Mouse (Mus musculus): ENCODE data around the gene Secisbp2l. TPM values are rescaled to one million over a fixed set of nuclear protein-coding genes. Genes with fewer than 3 reads are reported as not detected.

Secisbp2l gene
- polyA plus RNA-seq, 1 experiment from 2014 or later: 4.5 TPM

- Histone ChIP-seq H3K27ac (replicated peaks) (no peak overlapping the region), H3K9ac (no peak overlapping the region), H3K27me3 (no peaks in the 10 kb centered on the region), H3K4me2 (no peak overlapping the region), H3K4me3 (replicated peaks) (no peak overlapping the region), H3K9me3 (replicated peaks) (no peaks in the 10 kb centered on the region), H3K36me3 (replicated peaks) (no peaks in the 10 kb centered on the region), H3K4me1 (replicated peaks) (no peaks in the 10 kb centered on the region)
- ATAC-seq (ENCODE audit: insufficient read depth): no peak
These were observed 15.2 kb upstream of the Secisbp2l start for GRCm38 (mm10) chr2:125797872-125798271.

- Histone ChIP-seq H3K4me2 (no peak overlapping the region), H3K27me3 (no peaks in the 10 kb centered on the region; the same call in 1 of the 2 replicates), H3K27ac (replicated peaks) (no peak overlapping the region), H3K36me3 (replicated peaks) (no peaks in the 10 kb centered on the region), H3K4me1 (replicated peaks) (peaks cover 6% of the 10 kb centered on the region; the same call in 1 of the 2 replicates), H3K9ac (no peak overlapping the region), H3K4me3 (replicated peaks) (no peak overlapping the region), H3K9me3 (replicated peaks) (no peaks in the 10 kb centered on the region)
- no peak for ATAC-seq (ENCODE audit: insufficient read depth)
- 28% methylated on average over 2 of the region's 2 CpGs for WGBS (ENCODE audit: insufficient replicate concordance)
These were observed 12.4 kb upstream of the Secisbp2l start for GRCm38 (mm10) chr2:125795118-125795517.

GRCm38 (mm10) chr2:125794166-125794565 is 11.5 kb upstream of the Secisbp2l start:
- H3K36me3 ChIP-seq (replicated peaks): no peaks in the 10 kb centered on the region
- ATAC-seq (ENCODE audit: insufficient read depth): no peak
- H3K27ac ChIP-seq (replicated peaks): no peak overlapping the region
- peaks cover 6% of the 10 kb centered on the region; the same call in 1 of the 2 replicates for H3K4me1 ChIP-seq (replicated peaks)
- no peak overlapping the region for H3K9ac ChIP-seq
- no peaks in the 10 kb centered on the region; the same call in 1 of the 2 replicates for H3K27me3 ChIP-seq
- H3K4me3 ChIP-seq (replicated peaks): no peak overlapping the region
- 48% methylated on average over 2 of the region's 2 CpGs for WGBS (ENCODE audit: insufficient replicate concordance)
- H3K9me3 ChIP-seq (replicated peaks): no peaks in the 10 kb centered on the region
- H3K4me2 ChIP-seq: no peak overlapping the region

- Histone ChIP-seq H3K27ac (replicated peaks) (no peak overlapping the region), H3K4me3 (replicated peaks) (no peak overlapping the region), H3K9me3 (replicated peaks) (no peaks in the 10 kb centered on the region), H3K4me1 (replicated peaks) (peaks cover 6% of the 10 kb centered on the region; the same call in 1 of the 2 replicates), H3K4me2 (no peak overlapping the region), H3K27me3 (no peaks in the 10 kb centered on the region; the same call in 1 of the 2 replicates), H3K9ac (no peak overlapping the region), H3K36me3 (replicated peaks) (no peaks in the 10 kb centered on the region)
- no peak for ATAC-seq (ENCODE audit: insufficient read depth)
- 62% methylated on average over 11 of the region's 11 CpGs for WGBS (ENCODE audit: insufficient replicate concordance)
These were observed 10.2 kb upstream of the Secisbp2l start for GRCm38 (mm10) chr2:125792879-125793261.

GRCm38 (mm10) chr2:125792144-125792878 is 9.6 kb upstream of the Secisbp2l start:
- peaks cover 6% of the 10 kb centered on the region; the same call in 1 of the 2 replicates for H3K4me1 ChIP-seq (replicated peaks)
- H3K36me3 ChIP-seq (replicated peaks): no peaks in the 10 kb centered on the region
- H3K4me3 ChIP-seq (replicated peaks): no peak overlapping the region
- no peaks in the 10 kb centered on the region; the same call in 1 of the 2 replicates for H3K27me3 ChIP-seq
- no peak overlapping the region for H3K27ac ChIP-seq (replicated peaks)
- H3K9ac ChIP-seq: no peak overlapping the region
- WGBS (ENCODE audit: insufficient replicate concordance): 18% methylated on average over 2 of the region's 2 CpGs
- H3K9me3 ChIP-seq (replicated peaks): no peaks in the 10 kb centered on the region
- H3K4me2 ChIP-seq: no peak overlapping the region
- ATAC-seq (ENCODE audit: insufficient read depth): no peak

- Histone ChIP-seq H3K36me3 (replicated peaks) (no peaks in the 10 kb centered on the region), H3K4me1 (replicated peaks) (peaks cover 6% of the 10 kb centered on the region; the same call in 1 of the 2 replicates), H3K4me3 (replicated peaks) (no peak overlapping the region), H3K4me2 (no peak overlapping the region), H3K27ac (replicated peaks) (no peak overlapping the region), H3K9ac (no peak overlapping the region), H3K9me3 (replicated peaks) (no peaks in the 10 kb centered on the region), H3K27me3 (no peaks in the 10 kb centered on the region; the same call in 1 of the 2 replicates)
- no peak; the same call in 1 of the 2 replicates for ATAC-seq (ENCODE audit: insufficient read depth)
- WGBS (ENCODE audit: insufficient replicate concordance): 14% methylated on average over 7 of the region's 7 CpGs
These were observed 8.8 kb upstream of the Secisbp2l start for GRCm38 (mm10) chr2:125791485-125791885.

- no peak for ATAC-seq (ENCODE audit: insufficient read depth)
- Histone ChIP-seq H3K36me3 (replicated peaks) (no peaks in the 10 kb centered on the region), H3K27me3 (no peaks in the 10 kb centered on the region; the same call in 1 of the 2 replicates), H3K27ac (replicated peaks) (no peak overlapping the region), H3K4me3 (replicated peaks) (no peak overlapping the region), H3K4me2 (no peak overlapping the region), H3K4me1 (replicated peaks) (peaks cover 6% of the 10 kb centered on the region; the same call in 1 of the 2 replicates), H3K9ac (no peak overlapping the region), H3K9me3 (replicated peaks) (no peaks in the 10 kb centered on the region)
- 70% methylated on average over 4 of the region's 4 CpGs for WGBS (ENCODE audit: insufficient replicate concordance)
These were observed 7.6 kb upstream of the Secisbp2l start for GRCm38 (mm10) chr2:125790242-125790641.

- H3K36me3 ChIP-seq (replicated peaks): no peaks in the 10 kb centered on the region
- 59% methylated on average over 5 of the region's 5 CpGs for WGBS (ENCODE audit: insufficient replicate concordance)
- no peak overlapping the region for H3K4me2 ChIP-seq
- no peak overlapping the region for H3K4me3 ChIP-seq (replicated peaks)
- peaks cover 8% of the 10 kb centered on the region; the same call in 1 of the 2 replicates for H3K27me3 ChIP-seq
- H3K4me1 ChIP-seq (replicated peaks): peaks cover 6% of the 10 kb centered on the region; the same call in 1 of the 2 replicates
- ATAC-seq (ENCODE audit: insufficient read depth): no peak
- H3K9me3 ChIP-seq (replicated peaks): no peaks in the 10 kb centered on the region
- no peak overlapping the region for H3K27ac ChIP-seq (replicated peaks)
- H3K9ac ChIP-seq: no peak overlapping the region
These were observed 6.6 kb upstream of the Secisbp2l start for GRCm38 (mm10) chr2:125789265-125789664.

GRCm38 (mm10) chr2:125788785-125789184 is 6.1 kb upstream of the Secisbp2l start:
- ATAC-seq (ENCODE audit: insufficient read depth): no peak
- Histone ChIP-seq H3K9ac (no peak overlapping the region), H3K27me3 (peaks cover 8% of the 10 kb centered on the region; the same call in 1 of the 2 replicates), H3K36me3 (replicated peaks) (no peaks in the 10 kb centered on the region), H3K4me2 (no peak overlapping the region), H3K9me3 (replicated peaks) (no peaks in the 10 kb centered on the region), H3K4me3 (replicated peaks) (no peak overlapping the region), H3K27ac (replicated peaks) (no peak overlapping the region), H3K4me1 (replicated peaks) (peaks cover 6% of the 10 kb centered on the region; the same call in 1 of the 2 replicates)
- 35% methylated on average over 3 of the region's 3 CpGs for WGBS (ENCODE audit: insufficient replicate concordance)

GRCm38 (mm10) chr2:125788351-125788750 is 5.7 kb upstream of the Secisbp2l start:
- H3K27ac ChIP-seq (replicated peaks): no peak overlapping the region
- H3K4me3 ChIP-seq (replicated peaks): no peak overlapping the region
- H3K4me1 ChIP-seq (replicated peaks): peaks cover 9% of the 10 kb centered on the region
- no peaks in the 10 kb centered on the region for H3K36me3 ChIP-seq (replicated peaks)
- ATAC-seq (ENCODE audit: insufficient read depth): no peak
- H3K9ac ChIP-seq: no peak overlapping the region
- no peaks in the 10 kb centered on the region for H3K9me3 ChIP-seq (replicated peaks)
- no peak overlapping the region for H3K4me2 ChIP-seq
- H3K27me3 ChIP-seq: peaks cover 8% of the 10 kb centered on the region; the same call in 1 of the 2 replicates

- no peaks in the 10 kb centered on the region for H3K36me3 ChIP-seq (replicated peaks)
- no peak for ATAC-seq (ENCODE audit: insufficient read depth)
- no peak overlapping the region for H3K4me2 ChIP-seq
- no peak overlapping the region for H3K27ac ChIP-seq (replicated peaks)
- H3K4me1 ChIP-seq (replicated peaks): peaks cover 24% of the 10 kb centered on the region
- no peak overlapping the region for H3K9ac ChIP-seq
- H3K4me3 ChIP-seq (replicated peaks): no peak overlapping the region
- H3K27me3 ChIP-seq: peaks cover 8% of the 10 kb centered on the region; the same call in 1 of the 2 replicates
- H3K9me3 ChIP-seq (replicated peaks): no peaks in the 10 kb centered on the region
- 66% methylated on average over 4 of the region's 4 CpGs for WGBS (ENCODE audit: insufficient replicate concordance)
These were observed 2.4 kb upstream of the Secisbp2l start for GRCm38 (mm10) chr2:125785021-125785420.
